Mouse (Mus musculus): ENCODE data around the gene Wdtc1.

GRCm38 (mm10) chr4:133297801-133298238 lies 55.5 kb downstream of the Wdtc1 start:
- TF ChIP-seq CTCF (IDR thresholded peaks at IDR 0.05; ENCODE audit: low read depth) (peak; percentile 91), EP300 (IDR thresholded peaks at IDR 0.05; ENCODE audit: low read depth) (no peak)

All from heart, postnatal 0 days (tissue).